In the genomic region with DNA sequence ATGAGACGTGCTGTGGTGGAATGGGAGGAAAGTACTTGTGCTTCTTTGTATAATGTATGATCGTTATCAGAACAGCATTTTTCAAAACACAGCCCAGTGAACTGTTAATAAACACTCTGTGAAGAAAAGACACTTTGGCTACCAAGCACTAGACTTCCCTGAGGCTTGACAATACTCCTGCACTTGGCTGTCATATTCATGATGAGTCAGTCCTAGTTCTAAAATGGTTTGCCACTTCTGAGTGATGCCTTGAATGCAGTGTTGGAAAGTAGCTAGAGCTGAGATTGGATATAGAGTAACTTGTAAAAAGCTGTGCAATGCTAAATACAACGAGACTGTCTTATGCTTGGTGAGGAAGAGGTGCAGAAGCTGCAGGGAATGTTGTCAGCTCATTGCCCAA, we compare ENCODE assay signal across 26 mouse cellular contexts.
A peak's percentile ranks its signal among the peaks of the same experiment; 100 is the strongest.
DNase-seq lines count a peak whose midpoint lies in the region; ATAC-seq lines count a peak whose summit lies in the region.
"Had no signal": no experiment of that assay in that cellular context is flagged by ENCODE, and none has a peak within 500 bp of the region (broad histone marks: within the 10 kb centered on the region; RNA-seq: fewer than 3 reads in every experiment).

No protein-coding gene starts in this region.

- no peak overlapping the region for H3K4me3 ChIP-seq in intestine, embryonic 15.5 days (replicated peaks)
- H3K4me3 ChIP-seq: embryonic facial prominence, embryonic 12.5 days; embryonic facial prominence, embryonic 15.5 days; heart, adult 2 months; heart, embryonic 10.5 days; heart, embryonic 13.5 days had no signal

- H3K4me2 ChIP-seq in intestine, embryonic 15.5 days (replicated peaks) = no peak overlapping the region
- H3K4me2 ChIP-seq: embryonic facial prominence, embryonic 12.5 days; embryonic facial prominence, embryonic 15.5 days; heart, embryonic 13.5 days; hindbrain, embryonic 14.5 days had no signal

- H3K4me1 ChIP-seq in intestine, embryonic 15.5 days (replicated peaks) = no peaks in the 10 kb centered on the region
- H3K4me1 ChIP-seq: embryonic facial prominence, embryonic 12.5 days; embryonic facial prominence, embryonic 15.5 days; heart, embryonic 10.5 days; heart, embryonic 13.5 days had no signal

- no peaks in the 10 kb centered on the region for H3K27me3 ChIP-seq in intestine, embryonic 15.5 days (replicated peaks)
- H3K27me3 ChIP-seq: embryonic facial prominence, embryonic 12.5 days; embryonic facial prominence, embryonic 15.5 days; heart, embryonic 13.5 days; Patski had no signal

- H3K9me3 ChIP-seq in intestine, embryonic 15.5 days = no peaks in the 10 kb centered on the region
- H3K9me3 ChIP-seq: embryonic facial prominence, embryonic 12.5 days; embryonic facial prominence, embryonic 15.5 days; heart, embryonic 10.5 days; heart, embryonic 13.5 days had no signal

- no peaks in the 10 kb centered on the region for H3K36me3 ChIP-seq in intestine, embryonic 15.5 days
- H3K36me3 ChIP-seq: embryonic facial prominence, embryonic 12.5 days; embryonic facial prominence, embryonic 15.5 days; heart, embryonic 10.5 days; heart, embryonic 13.5 days had no signal

- no peak overlapping the region for H3K27ac ChIP-seq in intestine, embryonic 15.5 days
- H3K27ac ChIP-seq: embryonic facial prominence, embryonic 12.5 days; embryonic facial prominence, embryonic 15.5 days; heart, adult 2 months; heart, embryonic 10.5 days; heart, embryonic 13.5 days; hindbrain, embryonic 14.5 days; hindbrain, postnatal 0 days had no signal

- WGBS in intestine, embryonic 15.5 days = 74% methylated on average over 3 of the region's 3 CpGs

- peak; percentile 98 for ATAC-seq in frontal cortex, adult (ENCODE audit: low TSS enrichment)
- no peak for ATAC-seq in intestine, embryonic 15.5 days
- ATAC-seq: forebrain, embryonic 14.5 days; hindbrain, postnatal 0 days; Patski had no signal

- H3K9ac ChIP-seq in intestine, embryonic 15.5 days = no peak overlapping the region
- H3K9ac ChIP-seq: embryonic facial prominence, embryonic 12.5 days; embryonic facial prominence, embryonic 15.5 days; heart, embryonic 13.5 days; hindbrain, embryonic 14.5 days had no signal

- no peak for DNase-seq in frontal cortex, postnatal 10 days (ENCODE audit: low spot score in 2 of 2)
- peak; percentile 11 to 51 for DNase-seq in left cerebral cortex, postnatal 14 days (ENCODE audit: low spot score in 2 of 2)
- DNase-seq in left cerebral cortex, postnatal 4 days = no peak
- DNase-seq in right cerebral cortex, adult 18-20 months = peak; percentile 25
- DNase-seq in right cerebral cortex, postnatal 14 days = no peak
- DNase-seq: adrenal gland, postnatal 10 days; adrenal gland, postnatal 36 days; cerebellum, adult 11 months; cerebellum, adult 2 months; cerebellum, adult 9-11 months; cerebellum, postnatal 25 days; gastrocnemius, postnatal 10 days; gastrocnemius, postnatal 36 days; heart, adult 2 months; heart, postnatal 14 days; heart, postnatal 4 days had no signal

- intact Hi-C loops in left cerebral cortex, postnatal 14 days (cut with DNase I) = no loop called here
- intact Hi-C loops in left cerebral cortex, postnatal 4 days (cut with DNase I) = no loop called here

Comparison
In these comparisons a context has a peak if more than half of its experiments do, and no peak if none do; other contexts are left out.
1. DNase-seq: peak in left cerebral cortex, postnatal 14 days (2 of 2) and right cerebral cortex, adult 18-20 months (single experiment); none in frontal cortex, postnatal 10 days (0 of 2), left cerebral cortex, postnatal 4 days (single experiment) and right cerebral cortex, postnatal 14 days (single experiment).